Mouse (Mus musculus): ENCODE results near the gene Aip. TPM values are rescaled to one million over a fixed set of nuclear protein-coding genes. Genes with fewer than 3 reads are reported as not detected.
"Not testable (repeated sequence)": the region's sequence is repeated elsewhere in the genome, so short reads cannot be mapped to it uniquely, and the experiment has no call there.

The Aip gene
- total RNA-seq, 2 experiments from 2014 or later = 20.9 to 52.1 TPM

DNA sequence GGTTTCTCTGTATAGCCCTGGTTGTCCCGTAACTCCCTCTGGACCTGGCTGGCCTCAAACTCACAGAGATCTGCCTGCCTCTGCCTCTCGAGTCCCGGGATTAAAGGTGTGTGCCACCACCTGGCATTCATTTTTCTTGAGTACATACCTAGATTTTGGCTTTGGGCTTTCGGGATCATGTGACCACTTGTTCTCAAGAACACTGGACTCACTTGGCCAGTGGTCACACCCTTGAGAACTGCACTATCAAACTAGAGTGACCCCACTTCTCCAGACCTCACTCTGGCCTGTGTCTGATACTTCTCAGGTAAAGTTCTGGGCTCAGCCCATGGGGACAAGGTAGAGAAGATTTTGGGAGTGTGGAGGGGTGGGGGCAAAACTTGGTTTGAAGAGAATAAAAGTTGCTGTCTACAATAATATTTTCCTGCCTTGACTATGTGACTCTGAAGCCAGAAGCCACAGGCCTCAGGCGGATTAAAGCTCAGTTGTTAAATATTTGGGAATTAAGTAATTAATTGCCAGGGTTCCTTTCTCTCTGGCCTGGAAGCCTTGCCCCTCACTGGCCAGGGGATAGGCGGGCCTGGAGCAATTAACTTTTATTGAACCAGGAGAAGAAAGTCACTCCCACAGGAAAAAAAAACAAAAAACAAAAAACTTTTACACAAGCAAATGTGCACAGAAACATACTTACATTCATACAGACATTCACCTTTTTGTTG, 52.8 kb downstream of the Aip start:
- no peak for ATAC-seq (replicated peaks; ENCODE audit: low FRiP score, poor library complexity, severe bottlenecking)

DNA sequence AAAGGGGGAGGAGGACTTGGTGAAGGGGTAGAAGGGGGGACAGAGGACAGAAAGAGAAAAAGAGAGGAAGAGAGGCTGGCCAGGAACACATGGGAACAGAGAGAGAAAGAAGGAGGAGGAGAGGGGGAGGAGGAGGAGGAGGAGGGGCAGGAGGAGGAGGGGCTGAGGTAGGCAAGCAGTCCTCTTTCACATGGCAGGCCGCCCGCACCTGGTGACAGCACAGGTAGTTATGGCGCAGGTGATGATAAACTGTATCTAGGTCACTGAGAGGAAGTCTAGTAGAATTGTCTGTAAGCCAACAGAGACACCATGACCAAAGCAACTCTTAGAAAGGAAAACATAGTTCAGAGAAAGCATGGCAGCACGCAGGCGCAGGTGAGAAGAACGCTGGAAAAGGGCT, 54.3 kb downstream of the Aip start:
- no peak for ATAC-seq (replicated peaks; ENCODE audit: low FRiP score, poor library complexity, severe bottlenecking)

DNA sequence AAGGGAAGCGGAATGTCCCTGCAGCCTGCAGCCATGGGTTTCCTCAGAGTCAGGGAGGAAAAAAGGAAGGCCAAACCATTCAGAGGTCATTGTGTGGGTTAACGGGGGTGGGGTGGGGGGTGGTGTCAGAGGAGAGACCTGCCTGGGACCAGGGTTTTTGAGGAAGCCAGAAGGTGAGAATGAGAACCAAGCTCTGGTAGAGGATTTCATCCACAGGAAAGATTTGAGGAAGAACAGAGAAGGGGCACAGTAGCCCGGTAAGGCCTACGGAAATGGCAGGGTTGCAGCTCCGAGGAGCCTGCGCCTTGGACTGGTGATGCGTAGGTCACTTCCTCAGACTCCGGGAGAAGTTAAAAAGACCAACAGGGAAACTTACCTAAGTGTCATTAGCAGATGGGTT, 54.9 kb downstream of the Aip start:
- no peak for ATAC-seq (replicated peaks; ENCODE audit: low FRiP score, poor library complexity, severe bottlenecking)

DNA sequence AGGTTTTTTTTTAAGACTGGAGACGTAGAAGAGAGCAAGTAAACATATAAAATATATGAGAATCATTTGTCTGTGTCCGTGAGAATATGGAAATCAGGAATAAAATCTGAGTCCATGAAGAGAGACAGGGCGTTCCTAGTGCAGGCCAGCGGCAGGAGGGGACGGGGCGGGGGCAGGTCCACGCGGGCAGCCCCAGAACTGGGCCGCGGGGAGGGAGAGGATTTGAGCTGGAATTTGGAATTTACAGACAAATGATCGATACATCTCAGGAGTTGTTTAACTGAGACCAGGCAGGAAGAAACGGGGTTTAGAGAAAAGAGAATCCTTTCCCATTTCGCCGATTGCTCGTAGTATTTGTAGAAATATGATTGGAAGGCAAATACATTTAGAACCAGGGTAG, 55.3 kb downstream of the Aip start:
- no peak for ATAC-seq (replicated peaks; ENCODE audit: low FRiP score, poor library complexity, severe bottlenecking)

DNA sequence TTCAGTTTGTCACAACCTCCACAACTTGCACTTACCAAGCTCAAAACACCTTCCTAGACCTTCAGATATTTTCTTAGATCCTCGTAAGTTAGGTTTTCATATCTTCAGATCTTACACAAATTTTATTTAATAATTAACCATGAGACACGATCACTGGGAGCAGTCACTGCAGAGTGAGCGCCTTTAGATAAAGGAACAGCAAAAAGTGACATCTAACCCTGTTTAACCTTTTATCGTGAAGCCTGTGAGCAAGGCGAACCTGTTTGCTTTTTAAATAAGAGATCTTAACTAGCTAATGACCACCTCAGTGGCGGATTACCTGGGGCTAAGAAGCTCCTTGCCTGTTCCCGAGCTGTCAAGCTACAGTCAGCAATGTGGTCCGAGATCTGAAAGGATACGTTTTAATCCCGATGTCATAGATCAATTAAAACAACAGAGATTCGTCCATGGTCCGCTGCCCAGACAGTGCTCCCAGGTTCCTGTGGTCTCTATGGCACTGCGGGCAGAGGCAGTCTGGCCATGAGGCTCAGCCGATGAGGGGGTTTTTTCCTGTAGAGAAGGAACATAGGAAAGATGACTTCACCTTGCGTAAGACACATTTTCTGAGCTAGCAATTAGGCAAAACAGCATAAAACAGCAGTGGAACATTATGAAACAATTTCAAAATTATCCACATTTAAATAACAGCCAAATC, 56.8 kb downstream of the Aip start:
- ATAC-seq (replicated peaks; ENCODE audit: low FRiP score, poor library complexity, severe bottlenecking) = no peak

DNA sequence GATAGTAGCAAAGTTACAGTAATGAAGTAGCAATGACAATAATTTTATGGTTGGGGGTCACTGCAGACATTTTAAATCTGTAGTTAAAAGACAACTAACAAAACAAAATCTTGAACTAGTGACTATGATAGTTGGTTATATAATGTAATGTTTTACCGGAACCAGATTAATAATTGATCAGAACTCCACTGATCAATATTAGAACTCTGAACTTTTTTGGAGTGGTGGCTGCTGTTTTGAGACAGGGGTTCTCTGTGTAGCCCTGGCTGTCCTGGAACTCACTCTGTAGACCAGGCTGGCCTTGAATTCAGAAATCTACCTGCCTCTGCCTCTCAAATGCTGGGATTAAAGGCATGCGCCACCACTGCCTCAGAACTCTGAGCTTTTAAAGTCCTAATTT, 57.4 kb downstream of the Aip start:
- ATAC-seq (replicated peaks; ENCODE audit: low FRiP score, poor library complexity, severe bottlenecking) = not testable (repeated sequence)

DNA sequence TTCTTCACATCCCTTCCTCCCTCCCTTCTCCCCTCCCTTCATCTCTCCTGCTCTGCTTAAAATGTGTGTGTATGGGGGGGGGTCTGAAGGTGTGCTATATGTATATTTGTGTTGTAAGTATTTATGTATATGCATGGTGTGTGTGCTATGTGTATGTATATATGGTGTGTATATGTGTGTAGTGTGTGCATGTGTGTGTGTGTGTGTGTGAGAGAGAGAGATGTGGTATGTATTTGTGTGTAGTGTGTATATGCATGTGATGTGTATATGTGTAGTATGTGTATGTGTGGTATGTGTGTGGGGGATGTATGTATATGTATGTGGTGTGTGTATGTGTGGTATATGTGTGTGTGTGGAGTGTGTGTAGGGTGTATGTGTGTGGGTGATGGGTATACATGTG, 58.8 kb downstream of the Aip start:
- peak; percentile 60 for ATAC-seq (replicated peaks; ENCODE audit: low FRiP score, poor library complexity, severe bottlenecking)

DNA sequence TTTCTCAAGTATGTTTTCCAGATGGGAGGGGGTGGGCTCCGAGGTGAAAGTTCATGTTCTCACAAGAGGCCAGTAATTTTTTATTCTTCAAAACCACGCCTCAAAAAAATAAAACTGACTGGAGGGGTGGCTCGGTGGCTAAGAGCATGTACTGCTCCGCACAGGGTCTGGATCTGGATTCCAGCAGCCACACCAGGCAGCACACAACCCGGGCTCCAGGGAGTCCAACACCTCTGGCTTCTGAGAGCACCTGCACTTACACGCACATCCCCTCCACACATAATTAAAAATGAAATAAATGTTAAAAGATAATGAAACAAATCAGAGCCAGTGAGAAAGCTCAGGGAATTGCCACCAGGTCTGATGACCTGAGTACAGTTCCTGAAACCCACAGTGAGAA, 59.4 kb downstream of the Aip start:
- 0 out of 2 replicates have a peak, but pooled peaks have one; percentile 55 for ATAC-seq (replicated peaks; ENCODE audit: low FRiP score, poor library complexity, severe bottlenecking)

DNA sequence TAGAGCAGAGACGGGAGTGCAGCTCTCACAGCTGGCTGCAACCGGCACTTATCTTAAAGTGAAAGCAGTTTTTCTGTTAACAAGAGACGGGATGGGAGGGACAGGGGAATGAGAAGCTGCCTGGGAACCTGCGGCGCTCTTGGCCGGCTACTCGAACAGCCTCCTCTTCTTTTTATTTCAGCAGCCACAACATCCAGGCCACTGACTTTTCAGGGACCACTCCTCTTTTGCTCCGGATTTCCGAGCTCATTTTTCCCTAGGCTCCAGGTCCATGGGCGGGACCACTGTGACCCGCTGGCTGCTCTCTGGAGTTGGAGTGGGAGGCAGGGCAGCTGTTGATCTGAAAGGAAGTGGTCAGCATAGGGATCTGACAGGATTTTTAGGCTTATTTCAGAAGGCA, 61.2 kb downstream of the Aip start:
- not testable (repeated sequence) for ATAC-seq (replicated peaks; ENCODE audit: low FRiP score, poor library complexity, severe bottlenecking)

Other genes with a start within 250 kb of the Aip start
Only the 30 nearest of the 33 such genes appear.
- gene Unc93b1, start 190.7 kb downstream of the Aip start, total RNA-seq (2015; ENCODE audit: low replicate concordance) = 25.1 and 47.1 TPM in 2 replicates
- 34.2 and 50.3 TPM in 2 replicates for gene Unc93b1, start 190.7 kb downstream of the Aip start, total RNA-seq (2017; ENCODE audit: low replicate concordance)
- gene Aldh3b3, start 167.2 kb downstream of the Aip start, total RNA-seq (2015; ENCODE audit: low replicate concordance) = 1.7 TPM in 1 of 2 replicates, not detected in the other
- gene Aldh3b3, start 167.2 kb downstream of the Aip start, total RNA-seq (2017; ENCODE audit: low replicate concordance) = 4.9 TPM in 1 of 2 replicates, not detected in the other
- 0.63 TPM in 1 of 2 replicates, not detected in the other for gene Aldh3b2, start 153.5 kb downstream of the Aip start, total RNA-seq (2015; ENCODE audit: low replicate concordance)
- 1.8 and 1.9 TPM in 2 replicates for gene Aldh3b2, start 153.5 kb downstream of the Aip start, total RNA-seq (2017; ENCODE audit: low replicate concordance)
- 1.5 TPM in 1 of 2 replicates, not detected in the other for gene Acy3, start 139.3 kb downstream of the Aip start, total RNA-seq (2015; ENCODE audit: low replicate concordance)
- 0.56 TPM in 1 of 2 replicates, not detected in the other for gene Acy3, start 139.3 kb downstream of the Aip start, total RNA-seq (2017; ENCODE audit: low replicate concordance)
- gene Tbx10, start 133.1 kb downstream of the Aip start, total RNA-seq (2015; ENCODE audit: low replicate concordance) = not detected in 2 replicates
- gene Tbx10, start 133.1 kb downstream of the Aip start, total RNA-seq (2017; ENCODE audit: low replicate concordance) = not detected in 2 replicates
- 2.7 TPM in 1 of 2 replicates, not detected in the other for gene Nudt8, start 125.3 kb downstream of the Aip start, total RNA-seq (2015; ENCODE audit: low replicate concordance)
- 2.4 and 2.5 TPM in 2 replicates for gene Nudt8, start 125.3 kb downstream of the Aip start, total RNA-seq (2017; ENCODE audit: low replicate concordance)
- gene Gm49405, start 125.2 kb downstream of the Aip start, total RNA-seq (2015; ENCODE audit: low replicate concordance) = 0.58 TPM in 1 of 2 replicates, not detected in the other
- 0.42 TPM in 1 of 2 replicates, not detected in the other for gene Gm49405, start 125.2 kb downstream of the Aip start, total RNA-seq (2017; ENCODE audit: low replicate concordance)
- 0.38 TPM in 1 of 2 replicates, not detected in the other for gene Doc2g, start 122.5 kb downstream of the Aip start, total RNA-seq (2015; ENCODE audit: low replicate concordance)
- not detected in 2 replicates for gene Doc2g, start 122.5 kb downstream of the Aip start, total RNA-seq (2017; ENCODE audit: low replicate concordance)
- 57.8 and 76.5 TPM in 2 replicates for gene Ndufv1, start 113.1 kb downstream of the Aip start, total RNA-seq (2015; ENCODE audit: low replicate concordance)
- 60.4 and 63.3 TPM in 2 replicates for gene Ndufv1, start 113.1 kb downstream of the Aip start, total RNA-seq (2017; ENCODE audit: low replicate concordance)
- gene Gstp1, start 87.9 kb downstream of the Aip start, total RNA-seq (2015; ENCODE audit: low replicate concordance) = 79.2 and 134 TPM in 2 replicates
- gene Gstp1, start 87.9 kb downstream of the Aip start, total RNA-seq (2017; ENCODE audit: low replicate concordance) = 15.5 and 40.6 TPM in 2 replicates
- gene Gstp2, start 79.8 kb downstream of the Aip start, total RNA-seq (2015; ENCODE audit: low replicate concordance) = not detected in 2 replicates
- gene Gstp2, start 79.8 kb downstream of the Aip start, total RNA-seq (2017; ENCODE audit: low replicate concordance) = 1.4 and 2.1 TPM in 2 replicates
- 4.2 and 30.2 TPM in 2 replicates for gene Gstp3, start 66.3 kb downstream of the Aip start, total RNA-seq (2015; ENCODE audit: low replicate concordance)
- 8.4 and 11.1 TPM in 2 replicates for gene Gstp3, start 66.3 kb downstream of the Aip start, total RNA-seq (2017; ENCODE audit: low replicate concordance)
- not detected in 2 replicates for gene Cabp2, start 44.3 kb downstream of the Aip start, total RNA-seq (2015; ENCODE audit: low replicate concordance)
- gene Cabp2, start 44.3 kb downstream of the Aip start, total RNA-seq (2017; ENCODE audit: low replicate concordance) = not detected in 2 replicates
- gene Cdk2ap2, start 28.7 kb downstream of the Aip start, total RNA-seq (2015; ENCODE audit: low replicate concordance) = 51.9 and 92.4 TPM in 2 replicates
- gene Cdk2ap2, start 28.7 kb downstream of the Aip start, total RNA-seq (2017; ENCODE audit: low replicate concordance) = 11.8 and 18.7 TPM in 2 replicates
- 20.1 and 32.7 TPM in 2 replicates for gene Pitpnm1, start 25.9 kb downstream of the Aip start, total RNA-seq (2015; ENCODE audit: low replicate concordance)
- 17.0 and 19.7 TPM in 2 replicates for gene Pitpnm1, start 25.9 kb downstream of the Aip start, total RNA-seq (2017; ENCODE audit: low replicate concordance)
- gene Gpr152, start 13.9 kb upstream of the Aip start, total RNA-seq (2015; ENCODE audit: low replicate concordance) = not detected in 2 replicates
- gene Gpr152, start 13.9 kb upstream of the Aip start, total RNA-seq (2017; ENCODE audit: low replicate concordance) = not detected in 2 replicates
- gene Cabp4, start 18.2 kb upstream of the Aip start, total RNA-seq (2015; ENCODE audit: low replicate concordance) = not detected in 2 replicates
- 0.43 TPM in 1 of 2 replicates, not detected in the other for gene Cabp4, start 18.2 kb upstream of the Aip start, total RNA-seq (2017; ENCODE audit: low replicate concordance)
- 55.8 and 69.6 TPM in 2 replicates for gene Coro1b, start 22.8 kb upstream of the Aip start, total RNA-seq (2015; ENCODE audit: low replicate concordance)
- 19.1 and 22.6 TPM in 2 replicates for gene Coro1b, start 22.8 kb upstream of the Aip start, total RNA-seq (2017; ENCODE audit: low replicate concordance)
- gene Ptprcap, start 27.7 kb upstream of the Aip start, total RNA-seq (2015; ENCODE audit: low replicate concordance) = 22.9 and 36.6 TPM in 2 replicates
- gene Ptprcap, start 27.7 kb upstream of the Aip start, total RNA-seq (2017; ENCODE audit: low replicate concordance) = 7.7 and 8.3 TPM in 2 replicates
- gene Rps6kb2, start 37.5 kb upstream of the Aip start, total RNA-seq (2015; ENCODE audit: low replicate concordance) = 7.1 and 25.3 TPM in 2 replicates
- 23.9 and 27.2 TPM in 2 replicates for gene Rps6kb2, start 37.5 kb upstream of the Aip start, total RNA-seq (2017; ENCODE audit: low replicate concordance)
- 0.84 and 6.5 TPM in 2 replicates for gene Carns1, start 49.6 kb upstream of the Aip start, total RNA-seq (2015; ENCODE audit: low replicate concordance)
- gene Carns1, start 49.6 kb upstream of the Aip start, total RNA-seq (2017; ENCODE audit: low replicate concordance) = 0.60 and 0.70 TPM in 2 replicates
- 8.8 and 25.7 TPM in 2 replicates for gene Tbc1d10c, start 65.4 kb upstream of the Aip start, total RNA-seq (2015; ENCODE audit: low replicate concordance)
- 5.8 and 11.3 TPM in 2 replicates for gene Tbc1d10c, start 65.4 kb upstream of the Aip start, total RNA-seq (2017; ENCODE audit: low replicate concordance)
- gene Ppp1ca, start 66.2 kb upstream of the Aip start, total RNA-seq (2015; ENCODE audit: low replicate concordance) = 100 and 139 TPM in 2 replicates
- 131 and 151 TPM in 2 replicates for gene Ppp1ca, start 66.2 kb upstream of the Aip start, total RNA-seq (2017; ENCODE audit: low replicate concordance)
- 12.7 and 23.2 TPM in 2 replicates for gene Rad9a, start 75.8 kb upstream of the Aip start, total RNA-seq (2015; ENCODE audit: low replicate concordance)
- gene Rad9a, start 75.8 kb upstream of the Aip start, total RNA-seq (2017; ENCODE audit: low replicate concordance) = 9.1 and 15.7 TPM in 2 replicates
- gene Clcf1, start 88.4 kb upstream of the Aip start, total RNA-seq (2015; ENCODE audit: low replicate concordance) = 0.38 TPM in 1 of 2 replicates, not detected in the other
- gene Clcf1, start 88.4 kb upstream of the Aip start, total RNA-seq (2017; ENCODE audit: low replicate concordance) = not detected in 2 replicates
- gene AC109138.7, start 88.5 kb upstream of the Aip start, total RNA-seq (2015; ENCODE audit: low replicate concordance) = not detected in 2 replicates
- not detected in 2 replicates for gene AC109138.7, start 88.5 kb upstream of the Aip start, total RNA-seq (2017; ENCODE audit: low replicate concordance)
- 23.6 and 25.4 TPM in 2 replicates for gene Pold4, start 106.0 kb upstream of the Aip start, total RNA-seq (2015; ENCODE audit: low replicate concordance)
- gene Pold4, start 106.0 kb upstream of the Aip start, total RNA-seq (2017; ENCODE audit: low replicate concordance) = 8.8 and 30.3 TPM in 2 replicates
- gene Ssh3, start 143.3 kb upstream of the Aip start, total RNA-seq (2015; ENCODE audit: low replicate concordance) = 0.42 and 3.8 TPM in 2 replicates
- gene Ssh3, start 143.3 kb upstream of the Aip start, total RNA-seq (2017; ENCODE audit: low replicate concordance) = 3.0 and 3.2 TPM in 2 replicates
- 0.63 TPM in 1 of 2 replicates, not detected in the other for gene Ankrd13d, start 157.3 kb upstream of the Aip start, total RNA-seq (2015; ENCODE audit: low replicate concordance)
- 0.84 TPM in 1 of 2 replicates, not detected in the other for gene Ankrd13d, start 157.3 kb upstream of the Aip start, total RNA-seq (2017; ENCODE audit: low replicate concordance)
- 63.4 and 93.2 TPM in 2 replicates for gene Grk2, start 180.4 kb upstream of the Aip start, total RNA-seq (2015; ENCODE audit: low replicate concordance)
- 40.1 and 60.1 TPM in 2 replicates for gene Grk2, start 180.4 kb upstream of the Aip start, total RNA-seq (2017; ENCODE audit: low replicate concordance)